Mouse (Mus musculus): Measurements from ENCODE around the gene Bpifa2.

GRCm38 (mm10) chr2:154001056-154001455 lies 7.0 kb upstream of the Bpifa2 start:
- TF ChIP-seq CTCF (IDR thresholded peaks at IDR 0.05): no peak
- no peak for TF ChIP-seq EP300 (IDR thresholded peaks at IDR 0.05)
